ENCODE assay signal across 11 mouse cellular contexts in genomic region chr12:41680141-41680540, GRCm38 (mm10).
DNase-seq lines count a peak whose midpoint lies in the region; ATAC-seq lines count a peak whose summit lies in the region.
"Had no signal": no experiment of that assay in that cellular context is flagged by ENCODE, and none has a peak within 500 bp of the region (broad histone marks: within the 10 kb centered on the region; RNA-seq: fewer than 3 reads in every experiment).

No protein-coding gene starts in this region.

- no peak for ATAC-seq in embryonic facial prominence, embryonic 11.5 days (replicated peaks; ENCODE audit: insufficient number of reproducible peaks, low FRiP score, low TSS enrichment, low read depth)
- ATAC-seq in forebrain, embryonic 16.5 days = no peak
- ATAC-seq: intestine, embryonic 15.5 days had no signal

- H3K9me3 ChIP-seq in embryonic facial prominence, embryonic 11.5 days (replicated peaks; ENCODE audit: control insufficient read depth, low read length) = no peaks in the 10 kb centered on the region
- no peaks in the 10 kb centered on the region for H3K9me3 ChIP-seq in embryonic facial prominence, embryonic 10.5 days
- H3K9me3 ChIP-seq in forebrain, embryonic 16.5 days (ENCODE audit: control insufficient read depth, low read length) = no peaks in the 10 kb centered on the region
- H3K9me3 ChIP-seq: G1E; intestine, embryonic 15.5 days; neural tube, embryonic 12.5 days had no signal

- DNase-seq in embryonic facial prominence, embryonic 11.5 days (ENCODE audit: low spot score) = peak; percentile 8
- DNase-seq in embryonic facial prominence, embryonic 10.5 days (ENCODE audit: low spot score) = no peak
- DNase-seq in left cerebral cortex, postnatal 25 days (ENCODE audit: low spot score in 2 of 2) = peak; percentile 13 to 36
- DNase-seq in left cerebral cortex, postnatal 36 days (ENCODE audit: low spot score in 2 of 2) = no peak
- DNase-seq in R1 (ENCODE audit: low read depth, low spot score) = peak; percentile 14
- DNase-seq in layer of hippocampus, postnatal 14 days (ENCODE audit: low spot score in 2 of 2) = peak; percentile 7 to 14
- no peak for DNase-seq in urinary bladder, postnatal 14 days (ENCODE audit: low spot score)

- no peaks in the 10 kb centered on the region for H3K4me1 ChIP-seq in embryonic facial prominence, embryonic 11.5 days (ENCODE audit: control insufficient read depth, insufficient read depth, low read length)
- H3K4me1 ChIP-seq in embryonic facial prominence, embryonic 10.5 days = no peaks in the 10 kb centered on the region
- no peaks in the 10 kb centered on the region for H3K4me1 ChIP-seq in forebrain, embryonic 16.5 days (replicated peaks; ENCODE audit: control insufficient read depth, insufficient read depth, low read length)
- H3K4me1 ChIP-seq: intestine, embryonic 15.5 days; neural tube, embryonic 12.5 days had no signal

- no peak overlapping the region for H3K4me2 ChIP-seq in embryonic facial prominence, embryonic 11.5 days (ENCODE audit: low read depth, low read length)
- no peak overlapping the region for H3K4me2 ChIP-seq in forebrain, embryonic 16.5 days (ENCODE audit: low read length)
- H3K4me2 ChIP-seq: intestine, embryonic 15.5 days; neural tube, embryonic 12.5 days had no signal

- no peaks in the 10 kb centered on the region for H3K27me3 ChIP-seq in embryonic facial prominence, embryonic 11.5 days (ENCODE audit: control insufficient read depth, insufficient read depth, low read length)
- no peaks in the 10 kb centered on the region for H3K27me3 ChIP-seq in embryonic facial prominence, embryonic 10.5 days (replicated peaks; ENCODE audit: low read depth, poor library complexity, severe bottlenecking)
- no peaks in the 10 kb centered on the region for H3K27me3 ChIP-seq in forebrain, embryonic 16.5 days (replicated peaks; ENCODE audit: control insufficient read depth, insufficient read depth, low read length)
- H3K27me3 ChIP-seq: intestine, embryonic 15.5 days; neural tube, embryonic 12.5 days had no signal

- intact Hi-C loops in left cerebral cortex, postnatal 25 days (cut with DNase I) = loop anchor here (5.0 kb wide), 2 partner anchors 193 to 573 kb away; partner anchors contain the start of gene Lrrn3
- intact Hi-C loops in left cerebral cortex, postnatal 36 days (cut with DNase I) = loop anchor here (10.0 kb wide), 1 partner anchor 185 kb away; no protein-coding TSS in a partner anchor

- no peaks in the 10 kb centered on the region for H3K36me3 ChIP-seq in embryonic facial prominence, embryonic 11.5 days (replicated peaks; ENCODE audit: control insufficient read depth, insufficient read depth, low read depth, low read length)
- H3K36me3 ChIP-seq in embryonic facial prominence, embryonic 10.5 days (replicated peaks) = no peaks in the 10 kb centered on the region
- no peaks in the 10 kb centered on the region for H3K36me3 ChIP-seq in forebrain, embryonic 16.5 days (ENCODE audit: control insufficient read depth, insufficient read depth)
- H3K36me3 ChIP-seq: G1E; intestine, embryonic 15.5 days; neural tube, embryonic 12.5 days had no signal

- H3K27ac ChIP-seq in embryonic facial prominence, embryonic 11.5 days (replicated peaks; ENCODE audit: low read depth, low read length) = no peak overlapping the region
- H3K27ac ChIP-seq in embryonic facial prominence, embryonic 10.5 days (replicated peaks) = no peak overlapping the region
- no peak overlapping the region for H3K27ac ChIP-seq in forebrain, embryonic 16.5 days (ENCODE audit: low read length)
- H3K27ac ChIP-seq: intestine, embryonic 15.5 days; neural tube, embryonic 12.5 days had no signal

- 95% methylated on average over 1 of the region's 1 CpGs for WGBS in embryonic facial prominence, embryonic 11.5 days
- 89% methylated on average over 1 of the region's 1 CpGs for WGBS in embryonic facial prominence, embryonic 10.5 days
- 96% methylated on average over 1 of the region's 1 CpGs for WGBS in forebrain, embryonic 16.5 days

- H3K9ac ChIP-seq in embryonic facial prominence, embryonic 11.5 days (replicated peaks; ENCODE audit: low read length) = no peak overlapping the region
- no peak overlapping the region for H3K9ac ChIP-seq in forebrain, embryonic 16.5 days (replicated peaks; ENCODE audit: low read depth, low read length)
- H3K9ac ChIP-seq: intestine, embryonic 15.5 days; neural tube, embryonic 12.5 days had no signal

- no peak overlapping the region for H3K4me3 ChIP-seq in embryonic facial prominence, embryonic 11.5 days (ENCODE audit: low read depth, low read length)
- H3K4me3 ChIP-seq in embryonic facial prominence, embryonic 10.5 days = no peak overlapping the region
- H3K4me3 ChIP-seq in forebrain, embryonic 16.5 days (replicated peaks; ENCODE audit: low read length) = no peak overlapping the region
- H3K4me3 ChIP-seq: intestine, embryonic 15.5 days; neural tube, embryonic 12.5 days had no signal

Comparison
In these comparisons a context has a peak if more than half of its experiments do, and no peak if none do; other contexts are left out.
1. DNase-seq: peak in embryonic facial prominence, embryonic 11.5 days (single experiment), left cerebral cortex, postnatal 25 days (2 of 2), R1 (single experiment) and layer of hippocampus, postnatal 14 days (2 of 2); none in embryonic facial prominence, embryonic 10.5 days (single experiment), left cerebral cortex, postnatal 36 days (0 of 2) and urinary bladder, postnatal 14 days (single experiment).